Mouse (Mus musculus) stomach, embryonic 16.5 days (tissue): Measurements from ENCODE around the gene Sept10. TPM values are rescaled to one million over a fixed set of nuclear protein-coding genes. Genes with fewer than 3 reads are reported as not detected.

Experiments used
- ATAC-seq: fragments of 200-750 bp; cut with Nextera tagmentation; 2 replicates; pipeline ENCODE4 v1.8.0; 2017; ENCODE audit warnings: moderate number of reproducible peaks, moderate TSS enrichment; ENCODE audit not compliant: insufficient read depth, low FRiP score
- H3K27ac ChIP-seq: fragments of 300-500 bp; sonication (generic); 2 replicates; pipeline ENCODE4 v1.5.1; 2014; ENCODE audit warnings: low read length
- H3K27me3 ChIP-seq: fragments of 300-500 bp; sonication (generic); 2 replicates; pipeline ENCODE4 v1.6.1; 2014; ENCODE audit warnings: low read length, control low read depth, mixed read lengths; ENCODE audit not compliant: control insufficient read depth, insufficient read depth
- H3K36me3 ChIP-seq: fragments of 300-500 bp; sonication (generic); 2 replicates; pipeline ENCODE4 v1.6.1; 2014; ENCODE audit warnings: low read length; ENCODE audit not compliant: control insufficient read depth, insufficient read depth
- H3K4me1 ChIP-seq: fragments of 300-500 bp; sonication (generic); 2 replicates; pipeline ENCODE4 v1.6.1; 2014; ENCODE audit warnings: low read length, control low read depth, mixed read lengths; ENCODE audit not compliant: control insufficient read depth, insufficient read depth
- H3K4me2 ChIP-seq: fragments of 300-500 bp; sonication (generic); 2 replicates; pipeline ENCODE4 v1.6.1; 2014; ENCODE audit warnings: low read depth, low read length, mixed read lengths
- H3K4me3 ChIP-seq: fragments of 300-500 bp; sonication (generic); replicated peaks from 2 replicates; pipeline ENCODE4 v1.5.1; 2014; ENCODE audit warnings: mild to moderate bottlenecking, low read length
- H3K9ac ChIP-seq: fragments of 300-500 bp; sonication (generic); 2 replicates; pipeline ENCODE4 v1.6.1; 2014; ENCODE audit warnings: low read length
- H3K9me3 ChIP-seq: fragments of 300-500 bp; sonication (generic); replicated peaks from 2 replicates; pipeline ENCODE4 v1.6.1; 2016; ENCODE audit warnings: low read length, control low read depth; ENCODE audit not compliant: control insufficient read depth
- whole genome bisulfite sequencing: fragments of 180-500 bp; shearing (Covaris S2); extraction: QIAGEN DNeasy Blood & Tissue Kit; methylation state at CpG from one replicate; pipeline ENCODE4 v1.1.7; 2014; 5-methylcytosine and 5-hydroxymethylcytosine counted together
- polyA plus RNA-seq: library from polyadenylated mRNA; unstranded; fragments of >200 nt; fragmentation: Nextera tagmentation; extraction: Ambion mirVana; gene quantifications from 2 replicates; pipeline ENCODE4 v1.2.1, GENCODE M21; 2015

The Sept10 gene
- 37.9 and 41.7 TPM in 2 replicates for polyA plus RNA-seq

DNA sequence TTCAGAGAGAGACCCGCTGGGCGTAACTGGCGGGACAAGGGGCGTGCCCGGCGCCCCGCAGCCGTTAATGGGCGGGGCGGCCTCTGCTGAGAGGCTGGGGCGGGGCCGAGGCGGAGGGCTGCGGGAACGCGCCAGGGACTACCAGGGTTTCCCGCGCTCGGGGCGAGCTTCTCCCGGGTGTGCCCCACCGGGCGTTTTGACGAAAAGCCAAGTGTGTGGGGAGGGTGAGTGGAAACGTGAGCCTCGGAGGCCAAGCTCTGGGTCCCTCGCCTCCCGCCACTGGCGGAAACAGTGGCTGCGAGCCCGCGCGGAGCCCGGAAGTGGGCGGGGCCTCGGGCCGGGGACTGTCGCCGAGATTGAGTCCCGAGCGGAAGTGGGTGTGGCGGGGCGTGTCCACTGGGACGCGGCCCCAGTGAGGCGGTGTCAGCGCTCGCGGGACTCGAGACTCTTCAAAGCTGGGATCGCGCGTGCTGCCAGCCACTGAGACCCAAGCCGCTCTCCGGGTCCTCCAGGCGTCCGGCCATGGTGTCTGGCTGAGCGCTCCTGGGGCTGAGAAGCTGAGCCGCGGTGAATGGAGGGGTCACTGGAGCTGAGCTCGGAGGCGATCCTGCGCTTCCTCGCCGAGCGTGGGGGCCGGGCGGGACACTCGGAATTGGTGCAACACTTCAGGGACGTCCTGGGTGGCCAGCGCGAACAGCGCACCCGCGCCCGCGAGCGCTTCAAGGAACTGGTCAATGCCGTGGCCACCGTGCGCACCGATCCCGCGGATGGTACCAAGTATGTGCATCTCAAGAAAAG is at the start of gene Sept10, which contains the start of gene Sowahc:
Gene Sept10 (minus strand): TSS at position 375 of the 798 bp plus-strand sequence.
Gene Sowahc (plus strand): TSS at position 481 of the 798 bp plus-strand sequence.
- Histone ChIP-seq H3K9ac (peak within 1 kb of the TSS; percentile 93), H3K4me3 (peak within 1 kb of the TSS; percentile 93), H3K27ac (peak within 1 kb of the TSS; percentile 95), H3K4me1 (peaks cover 9% of the 10 kb centered on the region), H3K27me3 (no peaks in the 10 kb centered on the region), H3K4me2 (peak within 1 kb of the TSS; percentile 91), H3K36me3 (no peaks in the 10 kb centered on the region), H3K9me3 (no peaks in the 10 kb centered on the region)
- under 1% methylated on average over 84 of the region's 84 CpGs for WGBS
- ATAC-seq: peak; percentile 96

- no peaks in the 10 kb centered on the region for H3K36me3 ChIP-seq
- no peak for ATAC-seq
- no peaks in the 10 kb centered on the region for H3K27me3 ChIP-seq
- no peak overlapping the region for H3K4me3 ChIP-seq
- H3K27ac ChIP-seq: no peak overlapping the region
- no peaks in the 10 kb centered on the region for H3K9me3 ChIP-seq
- H3K4me1 ChIP-seq: peaks cover 21% of the 10 kb centered on the region
- no peak overlapping the region for H3K4me2 ChIP-seq
- 45% methylated on average over 3 of the region's 3 CpGs for WGBS
- H3K9ac ChIP-seq: no peak overlapping the region
These were observed 47.1 kb upstream of the Sept10 start for GRCm38 (mm10) chr10:59268754-59269153.

GRCm38 (mm10) chr10:59268109-59268508 is 46.5 kb upstream of the Sept10 start:
- no peak for ATAC-seq
- Histone ChIP-seq H3K4me3 (no peak overlapping the region), H3K4me2 (no peak overlapping the region), H3K27ac (no peak overlapping the region), H3K27me3 (no peaks in the 10 kb centered on the region), H3K36me3 (no peaks in the 10 kb centered on the region), H3K9me3 (no peaks in the 10 kb centered on the region), H3K9ac (no peak overlapping the region), H3K4me1 (peaks cover 24% of the 10 kb centered on the region)
- 65% methylated on average over 4 of the region's 4 CpGs for WGBS

GRCm38 (mm10) chr10:59267275-59267674 is 45.6 kb upstream of the Sept10 start:
- Histone ChIP-seq H3K9ac (no peak overlapping the region), H3K4me3 (no peak overlapping the region), H3K27me3 (no peaks in the 10 kb centered on the region), H3K36me3 (no peaks in the 10 kb centered on the region), H3K4me2 (no peak overlapping the region), H3K9me3 (no peaks in the 10 kb centered on the region), H3K27ac (no peak overlapping the region), H3K4me1 (peaks cover 29% of the 10 kb centered on the region)
- 73% methylated on average over 2 of the region's 2 CpGs for WGBS
- no peak for ATAC-seq

- peaks cover 35% of the 10 kb centered on the region for H3K4me1 ChIP-seq
- peak overlapping the region; percentile 88 for H3K27ac ChIP-seq
- ATAC-seq: peak; percentile 73
- H3K9me3 ChIP-seq: no peaks in the 10 kb centered on the region
- H3K36me3 ChIP-seq: no peaks in the 10 kb centered on the region
- 65% methylated on average over 1 of the region's 1 CpGs for WGBS
- H3K4me2 ChIP-seq: peak overlapping the region; percentile 20; the same call in 1 of the 2 replicates
- H3K9ac ChIP-seq: 0 out of 2 replicates have a peak overlapping the region, but pooled peaks have one; percentile 40
- H3K27me3 ChIP-seq: no peaks in the 10 kb centered on the region
- no peak overlapping the region for H3K4me3 ChIP-seq
These were observed 44.5 kb upstream of the Sept10 start for GRCm38 (mm10) chr10:59266097-59266496.

- Histone ChIP-seq H3K27ac (peak overlapping the region; percentile 88), H3K27me3 (no peaks in the 10 kb centered on the region), H3K9ac (0 out of 2 replicates have a peak overlapping the region, but pooled peaks have one; percentile 40), H3K4me3 (no peak overlapping the region), H3K36me3 (no peaks in the 10 kb centered on the region), H3K4me2 (peak overlapping the region; percentile 20; the same call in 1 of the 2 replicates), H3K9me3 (no peaks in the 10 kb centered on the region), H3K4me1 (peaks cover 31% of the 10 kb centered on the region)
- 0 out of 2 replicates have a peak, but pooled peaks have one; percentile 59 for ATAC-seq
- 13% methylated on average over 4 of the region's 4 CpGs for WGBS
These were observed 44.0 kb upstream of the Sept10 start for GRCm38 (mm10) chr10:59265674-59266073.

DNA sequence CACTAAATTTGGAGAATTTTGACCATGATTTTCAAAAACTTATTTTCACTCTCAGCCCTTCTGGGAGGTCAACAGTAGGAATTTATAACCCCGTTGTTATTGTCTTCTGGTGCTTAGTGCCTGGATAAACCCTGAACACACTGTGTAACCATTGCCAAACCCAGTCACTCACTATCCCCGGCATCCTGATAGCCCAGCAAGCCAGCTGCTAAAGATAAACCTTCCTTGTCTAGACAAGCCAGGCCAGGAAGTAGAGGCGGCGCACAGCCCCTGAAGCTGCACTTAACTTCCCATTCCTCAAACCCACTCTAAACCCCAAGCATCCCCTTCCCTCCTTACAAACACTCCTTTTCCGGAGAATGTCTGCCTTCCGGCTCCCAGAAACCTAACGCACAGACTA is 43.4 kb upstream of the Sept10 start:
- no peaks in the 10 kb centered on the region for H3K36me3 ChIP-seq
- peak overlapping the region; percentile 73 for H3K27ac ChIP-seq
- H3K9ac ChIP-seq: peak overlapping the region; percentile 39
- peaks cover 29% of the 10 kb centered on the region for H3K4me1 ChIP-seq
- H3K9me3 ChIP-seq: no peaks in the 10 kb centered on the region
- H3K4me2 ChIP-seq: peak overlapping the region; percentile 29; the same call in 1 of the 2 replicates
- ATAC-seq: peak; percentile 63; the same call in 1 of the 2 replicates
- no peak overlapping the region for H3K4me3 ChIP-seq
- no peaks in the 10 kb centered on the region for H3K27me3 ChIP-seq
- WGBS: 21% methylated on average over 7 of the region's 7 CpGs

GRCm38 (mm10) chr10:59262979-59263378 is 41.3 kb upstream of the Sept10 start:
- H3K27ac ChIP-seq: peak overlapping the region; percentile 14; the same call in 1 of the 2 replicates
- H3K4me1 ChIP-seq: peaks cover 25% of the 10 kb centered on the region
- H3K27me3 ChIP-seq: no peaks in the 10 kb centered on the region
- H3K36me3 ChIP-seq: no peaks in the 10 kb centered on the region
- no peak for ATAC-seq
- WGBS: 58% methylated on average over 7 of the region's 7 CpGs
- H3K9me3 ChIP-seq: no peaks in the 10 kb centered on the region
- H3K4me3 ChIP-seq: no peak overlapping the region
- H3K4me2 ChIP-seq: no peak overlapping the region
- H3K9ac ChIP-seq: no peak overlapping the region

GRCm38 (mm10) chr10:59262021-59262420 is 40.4 kb upstream of the Sept10 start:
- no peak for ATAC-seq

More at GRCm38 (mm10) chr10:59262021-59262420, 40.4 kb upstream of the Sept10 start:
- Histone ChIP-seq H3K27me3 (no peaks in the 10 kb centered on the region), H3K4me1 (peaks cover 25% of the 10 kb centered on the region), H3K9ac (no peak overlapping the region), H3K4me2 (no peak overlapping the region), H3K9me3 (no peaks in the 10 kb centered on the region), H3K27ac (no peak overlapping the region), H3K4me3 (no peak overlapping the region), H3K36me3 (no peaks in the 10 kb centered on the region)
- whole genome bisulfite sequencing: 54% methylated on average over 1 of the region's 1 CpGs
